Mouse (Mus musculus) heart, postnatal 0 days (tissue): Measurements from ENCODE around the gene F2rl1. TPM values are rescaled to one million over a fixed set of nuclear protein-coding genes. Genes with fewer than 3 reads are reported as not detected.

Experiments used
- ATAC-seq: fragments of 200-750 bp; cut with Nextera tagmentation; 2 replicates; pipeline ENCODE4 v1.8.0; 2017; ENCODE audit warnings: low read depth, moderate number of reproducible peaks, moderate library complexity; ENCODE audit not compliant: insufficient read depth
- DNase-seq: peaks from one replicate; pipeline ENCODE4 v3.0.0-alpha.2; 2016; ENCODE audit warnings: low spot score
- H3K27ac ChIP-seq: fragments of 300-500 bp; sonication (generic); 2 replicates; pipeline ENCODE4 v1.5.1; 2014; ENCODE audit warnings: low read depth, mild to moderate bottlenecking
- H3K27me3 ChIP-seq: fragments of 300-500 bp; sonication (generic); 2 replicates; pipeline ENCODE4 v1.6.1; 2014; ENCODE audit warnings: low read length, mixed read lengths; ENCODE audit not compliant: control insufficient read depth, insufficient read depth
- H3K36me3 ChIP-seq: fragments of 300-500 bp; sonication (generic); replicated peaks from 2 replicates; pipeline ENCODE4 v1.6.1; 2014; ENCODE audit warnings: low read length, mixed read lengths; ENCODE audit not compliant: control insufficient read depth, insufficient read depth
- H3K4me1 ChIP-seq: fragments of 300-500 bp; sonication (generic); 2 replicates; pipeline ENCODE4 v1.6.1; 2014; ENCODE audit warnings: antibody characterized with exemption; ENCODE audit not compliant: control insufficient read depth, insufficient read depth
- H3K4me2 ChIP-seq: fragments of 300-500 bp; sonication (generic); 2 replicates; pipeline ENCODE4 v1.6.1; 2014; ENCODE audit warnings: low read depth, mild to moderate bottlenecking, low read length, moderate library complexity
- H3K4me3 ChIP-seq: fragments of 300-500 bp; sonication (generic); 2 replicates; pipeline ENCODE4 v1.5.1; 2014; ENCODE audit warnings: low read depth, low read length
- H3K9ac ChIP-seq: fragments of 300-500 bp; sonication (generic); replicated peaks from 2 replicates; pipeline ENCODE4 v1.6.1; 2014; ENCODE audit warnings: low read depth, low read length, mixed read lengths
- H3K9me3 ChIP-seq: fragments of 300-500 bp; sonication (generic); replicated peaks from 2 replicates; pipeline ENCODE4 v1.6.1; 2016; ENCODE audit warnings: low read length; ENCODE audit not compliant: control insufficient read depth
- CTCF ChIP-seq: IDR thresholded peaks from 2 replicates; pipeline ENCODE4 v1.5.1; 2016; ENCODE audit warnings: antibody characterized with exemption, control low read depth, low read depth
- EP300 ChIP-seq: IDR thresholded peaks from 2 replicates; pipeline ENCODE4 v1.6.1; 2016; ENCODE audit warnings: antibody characterized with exemption, low read depth
- WGBS: fragments of 180-500 bp; shearing (Covaris S2); extraction: QIAGEN DNeasy Blood & Tissue Kit; methylation state at CpG from one replicate; pipeline ENCODE4 v1.1.7; 2014; 5-methylcytosine and 5-hydroxymethylcytosine counted together
- polyA plus RNA-seq: library from polyadenylated mRNA; unstranded; fragments of >200 nt; fragmentation: Nextera tagmentation; extraction: Ambion mirVana; gene quantifications from 2 replicates; pipeline ENCODE4 v1.2.1, GENCODE M21; 2015
- total RNA-seq: library from RNA; depleted of rRNA; stranded (reverse); fragments of >200 nt; gene quantifications from 2 replicates; pipeline ENCODE4 v1.2.3, GENCODE M21; 2014; ENCODE audit warnings: low replicate concordance; rRNA removed

F2rl1 gene
- total RNA-seq (0.95 and 2.3 TPM in 2 replicates), polyA plus RNA-seq (0.21 and 0.25 TPM in 2 replicates)

GRCm38 (mm10) chr13:95524674-95525491, at the start of gene F2rl1:
Gene F2rl1, minus strand, starts transcription at chr13:95525227.
- H3K9ac ChIP-seq: peak within 1 kb of the TSS; percentile 19; the same call in 1 of the 2 replicates
- ATAC-seq (peak; percentile 86), DNase-seq (peak; percentile 41)
- TF ChIP-seq EP300 (no peak), CTCF (no peak)
- H3K4me1 ChIP-seq: 0 out of 2 replicates have a peak, but pooled peaks cover 8% of the 10 kb centered on the region
- under 1% methylated on average over 54 of the region's 54 CpGs for WGBS
- peak within 1 kb of the TSS; percentile 42 for H3K4me3 ChIP-seq
- H3K27me3 ChIP-seq: peaks cover 19% of the 10 kb centered on the region; the same call in 1 of the 2 replicates
- H3K36me3 ChIP-seq: no peaks in the 10 kb centered on the region
- H3K9me3 ChIP-seq: no peaks in the 10 kb centered on the region
- H3K27ac ChIP-seq: no peak within 1 kb of the TSS
- H3K4me2 ChIP-seq: peak within 1 kb of the TSS; percentile 64

GRCm38 (mm10) chr13:95570877-95571276, 45.9 kb upstream of the F2rl1 start:
- H3K27ac ChIP-seq: no peak overlapping the region
- WGBS: 90% methylated on average over 4 of the region's 4 CpGs
- DNase-seq (no peak), ATAC-seq (no peak)
- no peak overlapping the region for H3K4me3 ChIP-seq
- no peaks in the 10 kb centered on the region for H3K36me3 ChIP-seq
- TF ChIP-seq EP300: no peak
- TF ChIP-seq CTCF: no peak
- H3K4me1 ChIP-seq: no peaks in the 10 kb centered on the region
- H3K4me2 ChIP-seq: no peak overlapping the region
- H3K27me3 ChIP-seq: no peaks in the 10 kb centered on the region
- peaks cover 7% of the 10 kb centered on the region; the same call in 1 of the 2 replicates for H3K9me3 ChIP-seq
- no peak overlapping the region for H3K9ac ChIP-seq

- Histone ChIP-seq H3K4me2 (no peak overlapping the region), H3K4me1 (no peaks in the 10 kb centered on the region), H3K27me3 (no peaks in the 10 kb centered on the region), H3K9ac (no peak overlapping the region), H3K27ac (no peak overlapping the region), H3K9me3 (peaks cover 7% of the 10 kb centered on the region; the same call in 1 of the 2 replicates), H3K36me3 (no peaks in the 10 kb centered on the region), H3K4me3 (no peak overlapping the region)
- TF ChIP-seq CTCF (no peak), EP300 (no peak)
- ATAC-seq (no peak), DNase-seq (no peak)
These were observed 44.3 kb upstream of the F2rl1 start for GRCm38 (mm10) chr13:95569326-95569725.

GRCm38 (mm10) chr13:95568336-95568735, 43.3 kb upstream of the F2rl1 start:
- no peak for DNase-seq
- 91% methylated on average over 3 of the region's 3 CpGs for WGBS
- TF ChIP-seq EP300 (no peak), CTCF (no peak)
- Histone ChIP-seq H3K4me2 (no peak overlapping the region), H3K27me3 (no peaks in the 10 kb centered on the region), H3K9ac (no peak overlapping the region), H3K9me3 (peaks cover 7% of the 10 kb centered on the region; the same call in 1 of the 2 replicates), H3K4me3 (no peak overlapping the region), H3K27ac (no peak overlapping the region), H3K36me3 (no peaks in the 10 kb centered on the region), H3K4me1 (no peaks in the 10 kb centered on the region)
- ATAC-seq: no peak

GRCm38 (mm10) chr13:95566841-95567551, 42.0 kb upstream of the F2rl1 start:
- ATAC-seq: no peak
- TF ChIP-seq EP300: no peak
- no peak for TF ChIP-seq CTCF
- WGBS: 83% methylated on average over 15 of the region's 15 CpGs
- H3K9me3 ChIP-seq: peaks cover 7% of the 10 kb centered on the region; the same call in 1 of the 2 replicates
- DNase-seq: no peak
- no peak overlapping the region for H3K4me2 ChIP-seq
- H3K4me3 ChIP-seq: no peak overlapping the region
- no peaks in the 10 kb centered on the region for H3K36me3 ChIP-seq
- no peak overlapping the region for H3K9ac ChIP-seq
- no peak overlapping the region for H3K27ac ChIP-seq
- H3K27me3 ChIP-seq: no peaks in the 10 kb centered on the region
- H3K4me1 ChIP-seq: no peaks in the 10 kb centered on the region
